Mouse (Mus musculus): ENCODE results near the gene Vdr.

GRCm38 (mm10) chr15:97807867-97808266 is 102.6 kb downstream of the Vdr start:
- TF ChIP-seq CTCF (conservative IDR thresholded peaks at IDR 0.05; ENCODE audit: low read length) (no peak), POU5F1 (IDR thresholded peaks at IDR 0.05; ENCODE audit: borderline replicate concordance, low read length) (no peak)
